Mouse (Mus musculus) bone marrow macrophage, adult 2 months (primary cell): ENCODE data around the gene Rom1.

ENCODE experiments used
- CTCF ChIP-seq: IDR thresholded peaks from 2 replicates; pipeline ENCODE4 v1.5.1; 2012; ENCODE audit warnings: low read depth, mild to moderate bottlenecking, low read length, moderate library complexity
- POLR2A ChIP-seq: IDR thresholded peaks from 2 replicates; pipeline ENCODE4 v1.6.1; 2012; ENCODE audit warnings: mild to moderate bottlenecking, low read depth, low read length, borderline replicate concordance

DNA sequence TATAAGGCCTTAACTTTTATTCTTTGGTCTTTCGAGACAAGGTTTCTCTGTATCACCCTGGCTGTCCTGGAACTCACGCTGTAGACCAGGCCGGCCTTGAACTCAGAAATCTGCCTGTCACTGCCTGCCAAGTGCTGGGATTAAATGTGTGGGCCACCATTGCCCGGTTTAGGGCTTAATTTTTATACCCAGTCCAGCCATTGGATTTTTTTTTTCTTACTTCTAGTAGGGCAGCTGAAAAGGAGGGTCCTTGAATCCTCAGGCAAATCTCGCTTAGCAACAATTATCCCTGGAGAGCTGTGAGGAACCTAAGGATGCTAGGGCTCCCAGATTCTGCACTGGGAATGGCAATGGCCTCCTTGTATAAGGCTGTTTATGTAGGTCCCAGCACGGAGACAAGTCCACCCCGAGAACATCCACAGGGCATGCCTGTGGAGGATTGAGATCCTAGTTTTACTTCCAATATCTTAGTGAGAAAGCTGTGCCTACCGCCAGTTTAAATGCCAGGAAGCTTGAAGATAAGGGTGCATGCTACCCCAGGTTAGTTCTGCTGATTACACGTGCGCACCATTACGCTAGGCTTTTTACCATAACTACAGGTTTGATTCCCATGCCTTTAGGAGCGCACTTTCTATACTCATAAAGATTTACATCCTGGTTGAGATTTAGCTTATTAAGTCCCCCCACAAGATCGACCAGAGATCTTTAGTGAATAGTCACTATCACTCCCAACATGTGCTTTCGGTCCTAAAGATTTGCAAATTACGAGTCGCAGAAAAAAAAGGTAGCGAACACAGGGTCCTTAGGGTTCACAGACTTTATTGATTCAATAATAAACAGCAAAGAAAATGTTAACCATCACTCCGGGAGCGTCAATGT, 41.3 kb downstream of the Rom1 start:
- no peak for TF ChIP-seq POLR2A
- TF ChIP-seq CTCF, result no peak
